Mouse (Mus musculus) lung, embryonic 16.5 days (tissue): ENCODE measurements at regions not wholly inside any gene's neighbourhood (a gene's known extent, or its start where the extent isn't known, plus 50 kb on each side); places are given as distances from the start of the nearest gene placed in this dataset.

Experiments used
- ATAC-seq: fragments of 200-750 bp; cut with Nextera tagmentation; 2 replicates; pipeline ENCODE4 v1.8.0; 2017; ENCODE audit warnings: low read depth, mild to moderate bottlenecking, moderate library complexity
- H3K27ac ChIP-seq: fragments of 300-500 bp; sonication (generic); 2 replicates; pipeline ENCODE4 v1.5.1; 2014; ENCODE audit warnings: mild to moderate bottlenecking, control low read depth, low read length
- H3K27me3 ChIP-seq: fragments of 300-500 bp; sonication (generic); 2 replicates; pipeline ENCODE4 v1.6.1; 2014; ENCODE audit warnings: low read depth, low read length, mixed read lengths; ENCODE audit not compliant: control insufficient read depth, insufficient read depth
- H3K36me3 ChIP-seq: fragments of 300-500 bp; sonication (generic); 2 replicates; pipeline ENCODE4 v1.6.1; 2014; ENCODE audit warnings: low read length; ENCODE audit not compliant: control insufficient read depth, insufficient read depth
- H3K4me1 ChIP-seq: fragments of 300-500 bp; sonication (generic); replicated peaks from 2 replicates; pipeline ENCODE4 v1.6.1; 2014; ENCODE audit warnings: low read length, mixed read lengths; ENCODE audit not compliant: control insufficient read depth, insufficient read depth
- H3K4me2 ChIP-seq: fragments of 300-500 bp; sonication (generic); 2 replicates; pipeline ENCODE4 v1.6.1; 2014; ENCODE audit warnings: low read depth, low read length, control low read depth
- H3K4me3 ChIP-seq: fragments of 300-500 bp; sonication (generic); 2 replicates; pipeline ENCODE4 v1.5.1; 2014; ENCODE audit warnings: mild to moderate bottlenecking, low read length, control low read depth
- H3K9ac ChIP-seq: fragments of 300-500 bp; sonication (generic); 2 replicates; pipeline ENCODE4 v1.6.1; 2014; ENCODE audit warnings: low read length, control low read depth
- H3K9me3 ChIP-seq: fragments of 300-500 bp; sonication (generic); 2 replicates; pipeline ENCODE4 v1.6.1; 2016; ENCODE audit warnings: low read length; ENCODE audit not compliant: control insufficient read depth
- WGBS: fragments of 180-500 bp; shearing (Covaris S2); extraction: QIAGEN DNeasy Blood & Tissue Kit; methylation state at CpG from one replicate; pipeline ENCODE4 v1.1.7; 2014; 5-methylcytosine and 5-hydroxymethylcytosine counted together

DNA sequence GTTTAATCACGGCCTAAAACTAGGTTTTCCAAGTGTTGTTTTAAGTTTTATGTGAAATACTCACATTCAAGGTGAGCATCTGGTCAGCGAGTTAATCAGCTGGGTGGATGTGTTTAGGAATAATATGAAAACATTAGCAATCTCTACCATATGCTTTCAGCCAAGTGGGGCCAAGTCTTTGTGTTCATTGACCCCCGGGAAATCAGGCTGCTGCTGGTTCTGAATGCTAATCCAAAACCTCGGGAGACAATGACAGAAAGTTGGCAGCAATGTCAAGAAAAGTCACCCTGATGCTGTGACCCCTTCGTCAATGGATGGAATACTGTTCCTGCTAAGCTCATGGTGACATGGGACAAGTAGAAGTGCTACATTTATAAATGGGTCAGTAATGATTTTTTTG lies 216.2 kb downstream of the Lipi start:
- WGBS: 71% methylated on average over 5 of the region's 5 CpGs
- no peak overlapping the region for H3K4me2 ChIP-seq
- no peaks in the 10 kb centered on the region for H3K4me1 ChIP-seq
- no peak overlapping the region for H3K9ac ChIP-seq
- no peak overlapping the region for H3K4me3 ChIP-seq
- ATAC-seq: no peak
- H3K9me3 ChIP-seq: no peaks in the 10 kb centered on the region
- no peaks in the 10 kb centered on the region for H3K27me3 ChIP-seq
- H3K36me3 ChIP-seq: no peaks in the 10 kb centered on the region
- H3K27ac ChIP-seq: no peak overlapping the region

DNA sequence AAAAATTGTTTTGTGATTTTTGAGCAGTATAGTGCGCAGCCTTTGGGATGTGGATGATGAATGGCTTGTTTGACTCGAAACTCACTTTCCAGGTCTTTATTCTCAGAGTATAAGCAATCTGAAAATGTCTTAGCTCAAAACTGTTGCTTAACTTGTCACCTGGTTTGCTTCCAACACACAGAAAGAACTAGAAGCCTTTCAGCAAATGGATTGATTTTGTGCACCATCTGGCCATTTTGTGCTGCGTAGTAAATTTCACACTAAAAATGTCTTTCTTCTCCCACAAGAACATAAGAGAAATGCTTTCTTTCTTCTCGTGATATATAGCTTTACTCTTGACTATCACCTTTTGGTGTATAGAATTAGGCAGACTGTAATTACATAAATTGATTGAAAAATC lies 219.1 kb downstream of the Lipi start:
- Histone ChIP-seq H3K4me2 (no peak overlapping the region), H3K27ac (no peak overlapping the region), H3K9me3 (no peaks in the 10 kb centered on the region), H3K4me3 (no peak overlapping the region), H3K4me1 (no peaks in the 10 kb centered on the region), H3K9ac (no peak overlapping the region), H3K36me3 (no peaks in the 10 kb centered on the region), H3K27me3 (no peaks in the 10 kb centered on the region)
- ATAC-seq: no peak
- WGBS: 74% methylated on average over 4 of the region's 4 CpGs

GRCm38 (mm10) chr16:75365361-75365994 lies 220.4 kb downstream of the Lipi start:
- H3K9me3 ChIP-seq: no peaks in the 10 kb centered on the region
- WGBS: 56% methylated on average over 8 of the region's 8 CpGs
- no peaks in the 10 kb centered on the region for H3K36me3 ChIP-seq
- ATAC-seq: no peak
- no peak overlapping the region for H3K4me2 ChIP-seq
- H3K27me3 ChIP-seq: no peaks in the 10 kb centered on the region
- no peak overlapping the region for H3K9ac ChIP-seq
- no peak overlapping the region for H3K4me3 ChIP-seq
- H3K4me1 ChIP-seq: no peaks in the 10 kb centered on the region
- H3K27ac ChIP-seq: no peak overlapping the region

DNA sequence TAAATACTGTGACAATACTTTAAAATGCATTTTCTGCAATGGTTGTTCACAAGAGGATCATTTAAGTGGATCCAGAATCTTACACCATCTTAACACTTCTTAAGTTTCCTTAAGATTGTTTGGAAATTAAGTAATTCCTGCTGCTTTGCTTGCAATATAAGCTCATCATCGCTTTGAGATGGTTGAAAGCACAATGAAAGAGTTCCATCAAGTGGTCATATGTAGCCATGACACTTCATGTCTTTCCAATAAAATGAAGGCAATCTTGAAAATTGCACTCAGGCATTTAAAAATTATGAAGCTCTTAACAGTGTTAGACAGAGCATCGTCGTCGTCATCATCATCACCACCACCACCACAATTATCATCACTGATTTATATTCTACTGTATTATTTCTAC lies 223.8 kb downstream of the Lipi start:
- ATAC-seq: no peak
- Histone ChIP-seq H3K9me3 (no peaks in the 10 kb centered on the region), H3K4me3 (no peak overlapping the region), H3K4me2 (no peak overlapping the region), H3K4me1 (no peaks in the 10 kb centered on the region), H3K9ac (no peak overlapping the region), H3K27ac (no peak overlapping the region), H3K36me3 (no peaks in the 10 kb centered on the region), H3K27me3 (no peaks in the 10 kb centered on the region)
- 69% methylated on average over 4 of the region's 4 CpGs for WGBS

GRCm38 (mm10) chr16:75360791-75361190 lies 225.1 kb downstream of the Lipi start:
- WGBS: 75% methylated on average over 4 of the region's 4 CpGs
- no peak for ATAC-seq
- no peak overlapping the region for H3K4me3 ChIP-seq
- no peak overlapping the region for H3K27ac ChIP-seq
- no peak overlapping the region for H3K4me2 ChIP-seq
- no peaks in the 10 kb centered on the region for H3K36me3 ChIP-seq
- no peaks in the 10 kb centered on the region for H3K4me1 ChIP-seq
- H3K9ac ChIP-seq: no peak overlapping the region
- no peaks in the 10 kb centered on the region for H3K27me3 ChIP-seq
- no peaks in the 10 kb centered on the region for H3K9me3 ChIP-seq

DNA sequence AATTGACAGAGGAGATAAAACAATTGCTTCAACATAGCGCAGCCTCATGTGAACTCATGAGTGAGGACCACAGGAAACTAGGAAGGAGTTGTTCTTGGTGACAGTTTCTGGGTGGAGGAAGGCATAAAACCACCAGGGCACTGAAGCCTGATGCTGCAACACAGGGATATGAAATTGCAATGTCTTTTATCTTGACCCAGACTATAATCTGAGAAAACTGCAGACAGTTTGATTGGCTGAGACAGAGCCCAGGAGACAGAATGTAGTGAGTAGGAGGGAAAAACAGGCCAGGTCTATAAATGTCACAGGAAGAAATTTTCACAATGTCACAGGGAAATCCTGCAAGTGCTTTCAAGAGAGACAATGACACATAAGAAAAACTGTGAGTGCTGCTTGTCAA lies 232.5 kb downstream of the Lipi start:
- 80% methylated on average over 1 of the region's 1 CpGs for WGBS
- Histone ChIP-seq H3K4me1 (no peaks in the 10 kb centered on the region), H3K9ac (no peak overlapping the region), H3K4me3 (no peak overlapping the region), H3K36me3 (no peaks in the 10 kb centered on the region), H3K9me3 (no peaks in the 10 kb centered on the region), H3K27ac (no peak overlapping the region), H3K27me3 (no peaks in the 10 kb centered on the region), H3K4me2 (no peak overlapping the region)
- no peak for ATAC-seq

GRCm38 (mm10) chr16:75344201-75344927 lies 241.5 kb downstream of the Lipi start:
- Histone ChIP-seq H3K36me3 (no peaks in the 10 kb centered on the region), H3K4me3 (no peak overlapping the region), H3K27ac (no peak overlapping the region), H3K9ac (no peak overlapping the region), H3K4me1 (no peaks in the 10 kb centered on the region), H3K9me3 (no peaks in the 10 kb centered on the region), H3K4me2 (no peak overlapping the region), H3K27me3 (no peaks in the 10 kb centered on the region)
- 81% methylated on average over 8 of the region's 8 CpGs for WGBS
- ATAC-seq: no peak

GRCm38 (mm10) chr16:75343028-75343901 lies 242.6 kb downstream of the Lipi start:
- no peak for ATAC-seq
- 35% methylated on average over 11 of the region's 11 CpGs for WGBS

DNA sequence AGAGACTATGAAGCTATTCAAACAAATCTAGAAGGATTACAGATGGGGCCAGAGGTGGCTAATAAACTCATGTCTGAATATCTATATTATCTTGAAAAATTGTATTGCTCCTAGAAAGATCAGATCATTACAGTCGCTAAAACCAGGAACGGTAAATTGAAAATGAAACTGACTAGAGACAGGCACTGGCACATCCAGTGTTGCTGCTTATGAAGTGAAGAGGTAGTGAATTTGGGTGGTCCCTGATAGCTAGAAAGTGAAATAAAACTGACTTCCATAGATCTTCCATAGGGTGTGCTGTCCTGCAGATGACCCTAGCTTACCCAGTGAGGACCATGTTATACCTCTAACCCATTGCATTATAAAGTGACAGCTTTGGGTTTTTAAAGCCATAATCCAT lies 251.6 kb downstream of the Lipi start:
- Histone ChIP-seq H3K27me3 (no peaks in the 10 kb centered on the region), H3K4me2 (no peak overlapping the region), H3K4me3 (no peak overlapping the region), H3K27ac (no peak overlapping the region), H3K9ac (no peak overlapping the region), H3K36me3 (no peaks in the 10 kb centered on the region), H3K9me3 (no peaks in the 10 kb centered on the region), H3K4me1 (no peaks in the 10 kb centered on the region)
- 73% methylated on average over 2 of the region's 2 CpGs for WGBS
- no peak for ATAC-seq

More at GRCm38 (mm10) chr16:75343028-75343901, 242.6 kb downstream of the Lipi start:
- no peak overlapping the region for H3K9ac ChIP-seq
- H3K9me3 ChIP-seq: no peaks in the 10 kb centered on the region
- peak overlapping the region; percentile 43 for H3K4me2 ChIP-seq
- no peaks in the 10 kb centered on the region for H3K36me3 ChIP-seq
- H3K4me1 ChIP-seq: no peaks in the 10 kb centered on the region
- no peaks in the 10 kb centered on the region for H3K27me3 ChIP-seq
- peak overlapping the region; percentile 8; the same call in 1 of the 2 replicates for H3K4me3 ChIP-seq
- H3K27ac ChIP-seq: no peak overlapping the region
